Mouse (Mus musculus): ENCODE measurements around the gene Pdxp.

Gene Pdxp

DNA sequence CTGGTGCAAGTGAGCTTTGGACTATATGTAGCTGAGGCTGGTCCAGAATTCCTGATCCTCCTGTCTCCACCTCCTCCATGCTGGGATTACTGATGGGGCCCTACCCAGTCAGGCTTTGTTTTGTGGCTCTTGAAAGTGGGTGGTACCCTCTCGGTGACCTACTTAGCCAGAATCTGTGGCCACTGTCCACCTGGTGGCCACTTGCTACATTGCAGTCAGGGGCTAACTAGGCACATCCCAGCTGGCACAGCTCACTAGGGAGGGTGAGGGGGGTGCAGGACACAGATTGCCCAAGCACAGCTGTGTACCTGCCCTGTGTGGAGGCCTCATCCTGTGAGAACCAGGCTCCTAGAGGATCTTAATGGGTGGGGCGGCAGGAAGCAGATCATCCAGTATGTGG lies 49.2 kb downstream of the Pdxp start:
- DNase-seq (ENCODE audit: low read depth in 1 of 2, low spot score in 2 of 2), result no peak
